Mouse (Mus musculus) embryonic facial prominence, embryonic 11.5 days (tissue): ENCODE data around the gene Cdc42ep4. TPM values are rescaled to one million over a fixed set of nuclear protein-coding genes. Genes with fewer than 3 reads are reported as not detected.

Source experiments
- ATAC-seq: fragments of 200-750 bp; cut with Nextera tagmentation; replicated peaks from 2 replicates; pipeline ENCODE4 v1.8.0; 2017; ENCODE audit warnings: low read depth; ENCODE audit not compliant: insufficient number of reproducible peaks, low FRiP score, low TSS enrichment
- DNase-seq: peaks from one replicate; pipeline ENCODE4 v3.0.0-alpha.2; 2015; ENCODE audit warnings: low spot score
- H3K27ac ChIP-seq: fragments of 300-500 bp; sonication (generic); replicated peaks from 2 replicates; pipeline ENCODE4 v1.5.1; 2014; ENCODE audit warnings: mild to moderate bottlenecking, low read depth, low read length, control low read depth
- H3K27me3 ChIP-seq: fragments of 300-500 bp; sonication (generic); 2 replicates; pipeline ENCODE4 v1.6.1; 2014; ENCODE audit warnings: mild to moderate bottlenecking, low read length, moderate library complexity, mixed read lengths; ENCODE audit not compliant: control insufficient read depth, insufficient read depth
- H3K36me3 ChIP-seq: fragments of 300-500 bp; sonication (generic); replicated peaks from 2 replicates; pipeline ENCODE4 v1.6.1; 2014; ENCODE audit warnings: low read depth, mild to moderate bottlenecking, low read length, moderate library complexity, mixed read lengths; ENCODE audit not compliant: control insufficient read depth, insufficient read depth
- H3K4me1 ChIP-seq: fragments of 300-500 bp; sonication (generic); 2 replicates; pipeline ENCODE4 v1.6.1; 2014; ENCODE audit warnings: low read length, mixed read lengths; ENCODE audit not compliant: control insufficient read depth, insufficient read depth
- H3K4me2 ChIP-seq: fragments of 300-500 bp; sonication (generic); 2 replicates; pipeline ENCODE4 v1.6.1; 2014; ENCODE audit warnings: low read depth, mild to moderate bottlenecking, control low read depth, low read length, moderate library complexity
- H3K4me3 ChIP-seq: fragments of 300-500 bp; sonication (generic); 2 replicates; pipeline ENCODE4 v1.5.1; 2014; ENCODE audit warnings: low read depth, low read length, control low read depth
- H3K9ac ChIP-seq: fragments of 300-500 bp; sonication (generic); replicated peaks from 2 replicates; pipeline ENCODE4 v1.6.1; 2014; ENCODE audit warnings: mild to moderate bottlenecking, control low read depth, low read length
- H3K9me3 ChIP-seq: fragments of 300-500 bp; sonication (generic); replicated peaks from 2 replicates; pipeline ENCODE4 v1.6.1; 2016; ENCODE audit warnings: mild to moderate bottlenecking, low read length, inconsistent platforms, mixed read lengths; ENCODE audit not compliant: control insufficient read depth
- WGBS: fragments of 180-500 bp; shearing (Covaris S2); extraction: QIAGEN DNeasy Blood & Tissue Kit; methylation state at CpG from one replicate; pipeline ENCODE4 v1.1.7; 2014; 5-methylcytosine and 5-hydroxymethylcytosine counted together
- polyA plus RNA-seq: library from polyadenylated mRNA; unstranded; fragments of >200 nt; fragmentation: Nextera tagmentation; extraction: Ambion mirVana; gene quantifications from 2 replicates; pipeline ENCODE4 v1.2.1, GENCODE M21; 2014

Gene Cdc42ep4
- polyA plus RNA-seq, 1 experiment from 2014 or later = 59.1 TPM

GRCm38 (mm10) chr11:113681979-113682378 is 69.7 kb downstream of the Cdc42ep4 start:
- Histone ChIP-seq H3K4me3 (no peak overlapping the region; the same call in 1 of the 2 replicates), H3K27ac (no peak overlapping the region), H3K9ac (no peak overlapping the region), H3K9me3 (no peaks in the 10 kb centered on the region), H3K36me3 (no peaks in the 10 kb centered on the region), H3K27me3 (no peaks in the 10 kb centered on the region), H3K4me1 (peaks cover 3% of the 10 kb centered on the region), H3K4me2 (no peak overlapping the region; the same call in 1 of the 2 replicates)
- ATAC-seq (no peak), DNase-seq (no peak)

- Histone ChIP-seq H3K36me3 (no peaks in the 10 kb centered on the region; the same call in 1 of the 2 replicates), H3K4me2 (no peak overlapping the region), H3K27ac (no peak overlapping the region), H3K9me3 (no peaks in the 10 kb centered on the region), H3K27me3 (no peaks in the 10 kb centered on the region), H3K4me3 (no peak overlapping the region), H3K4me1 (peaks cover 3% of the 10 kb centered on the region), H3K9ac (no peak overlapping the region)
- 85% methylated on average over 2 of the region's 2 CpGs for WGBS
- ATAC-seq (no peak), DNase-seq (no peak)
Observed at GRCm38 (mm10) chr11:113680954-113681353, 70.7 kb downstream of the Cdc42ep4 start.

GRCm38 (mm10) chr11:113678373-113678772 is 73.3 kb downstream of the Cdc42ep4 start:
- H3K4me3 ChIP-seq = no peak overlapping the region
- peaks cover 3% of the 10 kb centered on the region for H3K4me1 ChIP-seq
- DNase-seq (no peak), ATAC-seq (no peak)
- 88% methylated on average over 8 of the region's 8 CpGs for WGBS
- H3K36me3 ChIP-seq = no peaks in the 10 kb centered on the region; the same call in none of the 2 replicates
- no peaks in the 10 kb centered on the region for H3K27me3 ChIP-seq
- no peak overlapping the region for H3K27ac ChIP-seq
- H3K9me3 ChIP-seq = no peaks in the 10 kb centered on the region
- no peak overlapping the region for H3K4me2 ChIP-seq
- no peak overlapping the region for H3K9ac ChIP-seq

- Histone ChIP-seq H3K27ac (no peak overlapping the region), H3K27me3 (no peaks in the 10 kb centered on the region), H3K9me3 (no peaks in the 10 kb centered on the region), H3K9ac (no peak overlapping the region), H3K36me3 (no peaks in the 10 kb centered on the region; the same call in none of the 2 replicates), H3K4me1 (peaks cover under 1% of the 10 kb centered on the region), H3K4me2 (no peak overlapping the region), H3K4me3 (no peak overlapping the region)
- DNase-seq (no peak), ATAC-seq (no peak)
- 96% methylated on average over 2 of the region's 2 CpGs for WGBS
Observed at GRCm38 (mm10) chr11:113677378-113677777, 74.3 kb downstream of the Cdc42ep4 start.

Other genes starting within 250 kb of the Cdc42ep4 start
- 3.3 and 3.4 TPM in 2 replicates for gene Sstr2, start 132.5 kb downstream of the Cdc42ep4 start, polyA plus RNA-seq
- gene Cog1, start 102.7 kb downstream of the Cdc42ep4 start, polyA plus RNA-seq = 26.1 and 28.4 TPM in 2 replicates
- gene Slc39a11, start 101.8 kb downstream of the Cdc42ep4 start, polyA plus RNA-seq = 12.5 and 14.5 TPM in 2 replicates
- gene Fam104a, start 67.7 kb downstream of the Cdc42ep4 start, polyA plus RNA-seq = 51.2 and 52.0 TPM in 2 replicates
- gene D11Wsu47e, start 67.5 kb downstream of the Cdc42ep4 start, polyA plus RNA-seq = 24.8 and 26.5 TPM in 2 replicates
- gene Cpsf4l, start 41.9 kb downstream of the Cdc42ep4 start, polyA plus RNA-seq = 0.31 TPM in 1 of 2 replicates, not detected in the other